Comparison of ENCODE assay signal across 26 mouse cellular contexts in genomic region chr13:49233792-49234572, GRCm38 (mm10). TPM values are rescaled to one million over a fixed set of nuclear protein-coding genes. Genes with fewer than 3 reads are reported as not detected.
A peak's percentile ranks its signal among the peaks of the same experiment; 100 is the strongest.
DNase-seq lines count a peak whose midpoint lies in the region; ATAC-seq lines count a peak whose summit lies in the region.
"Had no signal": no experiment of that assay in that cellular context is flagged by ENCODE, and none has a peak within 500 bp of the region (broad histone marks: within the 10 kb centered on the region; RNA-seq: fewer than 3 reads in every experiment).

No protein-coding gene starts in this region.

- peak; percentile 22 to 26 for DNase-seq in cerebellum, postnatal 10 days
- no peak for DNase-seq in cerebellum, postnatal 4 days (ENCODE audit: low spot score in 2 of 2)
- DNase-seq in kidney, adult 18-20 months, result peak; percentile 63
- peak; percentile 74 to 84 for DNase-seq in kidney, postnatal 36 days
- DNase-seq in spleen, postnatal 36 days (ENCODE audit: low spot score in 2 of 2), result no peak
- no peak for DNase-seq in thymus, postnatal 25 days
- DNase-seq: adrenal gland, adult 2 months; adrenal gland, postnatal 36 days; cerebellum, adult 8-10 months; cerebellum, postnatal 36 days; embryo, embryonic 11 days; gastrocnemius, adult 2 months; left cerebral cortex, postnatal 4 days; lung, adult 18-20 months; lung, postnatal 4 days had no signal

- H3K4me3 ChIP-seq in kidney, embryonic 16.5 days (ENCODE audit: low read length), result no peak overlapping the region
- H3K4me3 ChIP-seq: embryonic facial prominence, embryonic 12.5 days; gastrocnemius, adult 2 months; liver, embryonic 12.5 days; megakaryocyte, embryonic 14.5 days; midbrain, embryonic 12.5 days; neural tube, embryonic 13.5 days had no signal

- H3K36me3 ChIP-seq in kidney, embryonic 16.5 days (ENCODE audit: insufficient read depth, low read length), result no peaks in the 10 kb centered on the region
- H3K36me3 ChIP-seq: embryonic facial prominence, embryonic 12.5 days; midbrain, embryonic 12.5 days; neural tube, embryonic 13.5 days had no signal

- peak; percentile 80 for ATAC-seq in kidney, embryonic 16.5 days (ENCODE audit: low FRiP score, low TSS enrichment)
- no peak for ATAC-seq in frontal cortex, adult (ENCODE audit: low TSS enrichment)
- ATAC-seq: activated CD4-positive, CD25-positive, alpha-beta regulatory T cell, adult 4 months; forebrain, embryonic 14.5 days; liver, embryonic 12.5 days; lung, postnatal 0 days had no signal

- no peak overlapping the region for H3K4me2 ChIP-seq in kidney, embryonic 16.5 days (replicated peaks; ENCODE audit: low read depth, low read length)
- H3K4me2 ChIP-seq: embryonic facial prominence, embryonic 12.5 days; liver, embryonic 12.5 days; midbrain, embryonic 12.5 days; neural tube, embryonic 13.5 days had no signal

- peak overlapping the region; percentile 41; the same call in 1 of the 2 replicates for H3K27ac ChIP-seq in kidney, embryonic 16.5 days (ENCODE audit: low read length)
- H3K27ac ChIP-seq: embryonic facial prominence, embryonic 12.5 days; gastrocnemius, adult 2 months; liver, embryonic 12.5 days; midbrain, embryonic 12.5 days; neural tube, embryonic 13.5 days had no signal

- no peaks in the 10 kb centered on the region for H3K27me3 ChIP-seq in kidney, embryonic 16.5 days (ENCODE audit: insufficient read depth, low read length)
- H3K27me3 ChIP-seq: CH12.LX; embryonic facial prominence, embryonic 12.5 days; liver, embryonic 12.5 days; megakaryocyte, embryonic 14.5 days; midbrain, embryonic 12.5 days; neural tube, embryonic 13.5 days had no signal

- H3K9me3 ChIP-seq in kidney, embryonic 16.5 days (ENCODE audit: low read length), result peaks cover 4% of the 10 kb centered on the region; the same call in 1 of the 2 replicates
- H3K9me3 ChIP-seq: embryonic facial prominence, embryonic 12.5 days; liver, embryonic 12.5 days; midbrain, embryonic 12.5 days; neural tube, embryonic 13.5 days had no signal

- H3K4me1 ChIP-seq in kidney, embryonic 16.5 days (ENCODE audit: insufficient read depth, low read length), result no peaks in the 10 kb centered on the region
- H3K4me1 ChIP-seq: embryonic facial prominence, embryonic 12.5 days; liver, embryonic 12.5 days; midbrain, embryonic 12.5 days; neural tube, embryonic 13.5 days had no signal

- WGBS in kidney, embryonic 16.5 days, result 86% methylated on average over 8 of the region's 8 CpGs

- no peak overlapping the region for H3K9ac ChIP-seq in kidney, embryonic 16.5 days (replicated peaks; ENCODE audit: low read length)
- H3K9ac ChIP-seq: embryonic facial prominence, embryonic 12.5 days; liver, embryonic 12.5 days; midbrain, embryonic 12.5 days; neural tube, embryonic 13.5 days had no signal

RNA-seq across cellular contexts. Expression of gene Susd3, which starts 14.5 kb away (rescaled TPM):
- 31.2 and 34.5 TPM in 2 replicates for polyA plus RNA-seq in kidney, embryonic 16.5 days (2015; fragmentation: Nextera tagmentation; extraction: Ambion mirVana)

RNA-seq across cellular contexts. Expression of gene Card19, which starts 18.1 kb away (rescaled TPM):
- 50.0 and 52.6 TPM in 2 replicates for polyA plus RNA-seq in kidney, embryonic 16.5 days (2015; fragmentation: Nextera tagmentation; extraction: Ambion mirVana)

RNA-seq across cellular contexts. Expression of gene Ninj1, which starts 46.7 kb away (rescaled TPM):
- 76.1 and 77.1 TPM in 2 replicates for polyA plus RNA-seq in kidney, embryonic 16.5 days (2015; fragmentation: Nextera tagmentation; extraction: Ambion mirVana)

Comparison
In these comparisons a context has a peak if more than half of its experiments do, and no peak if none do; other contexts are left out.
1. DNase-seq: peak in cerebellum, postnatal 10 days (2 of 2), kidney, adult 18-20 months (single experiment) and kidney, postnatal 36 days (2 of 2); none in cerebellum, postnatal 4 days (0 of 2), spleen, postnatal 36 days (0 of 2) and thymus, postnatal 25 days (single experiment).